Mouse (Mus musculus): ENCODE data around the gene Ptprm.

The Ptprm gene

GRCm38 (mm10) chr17:66674667-66675066 is 679.6 kb downstream of the Ptprm start:
- no peak for DNase-seq (ENCODE audit: low read depth, low spot score)

- no peak for DNase-seq (ENCODE audit: low read depth, low spot score)
These were observed 682.5 kb downstream of the Ptprm start for GRCm38 (mm10) chr17:66671715-66672230.

- no peak for DNase-seq (ENCODE audit: low read depth, low spot score)
These were observed 683.0 kb downstream of the Ptprm start for GRCm38 (mm10) chr17:66671287-66671686.

- no peak for DNase-seq (ENCODE audit: low read depth, low spot score)
These were observed 688.5 kb downstream of the Ptprm start for GRCm38 (mm10) chr17:66665791-66666190.

- no peak for DNase-seq (ENCODE audit: low read depth, low spot score)
These were observed 689.0 kb downstream of the Ptprm start for GRCm38 (mm10) chr17:66665201-66665756.

GRCm38 (mm10) chr17:66664796-66665195 is 689.5 kb downstream of the Ptprm start:
- DNase-seq (ENCODE audit: low read depth, low spot score) = no peak

- no peak for DNase-seq (ENCODE audit: low read depth, low spot score)
These were observed 695.0 kb downstream of the Ptprm start for GRCm38 (mm10) chr17:66659242-66659641.

- DNase-seq (ENCODE audit: low read depth, low spot score) = no peak
These were observed 716.1 kb downstream of the Ptprm start for GRCm38 (mm10) chr17:66637951-66638722.

- DNase-seq (ENCODE audit: low read depth, low spot score) = no peak
These were observed 734.1 kb downstream of the Ptprm start for GRCm38 (mm10) chr17:66619996-66620656.

GRCm38 (mm10) chr17:66619255-66619826 is 734.9 kb downstream of the Ptprm start:
- DNase-seq (ENCODE audit: low read depth, low spot score) = no peak
